Mouse (Mus musculus): ENCODE data around the gene Cd19. TPM values are rescaled to one million over a fixed set of nuclear protein-coding genes. Genes with fewer than 3 reads are reported as not detected.

The Cd19 gene
- polyA plus RNA-seq, 1 experiment from 2014 or later, result 0.07 TPM

DNA sequence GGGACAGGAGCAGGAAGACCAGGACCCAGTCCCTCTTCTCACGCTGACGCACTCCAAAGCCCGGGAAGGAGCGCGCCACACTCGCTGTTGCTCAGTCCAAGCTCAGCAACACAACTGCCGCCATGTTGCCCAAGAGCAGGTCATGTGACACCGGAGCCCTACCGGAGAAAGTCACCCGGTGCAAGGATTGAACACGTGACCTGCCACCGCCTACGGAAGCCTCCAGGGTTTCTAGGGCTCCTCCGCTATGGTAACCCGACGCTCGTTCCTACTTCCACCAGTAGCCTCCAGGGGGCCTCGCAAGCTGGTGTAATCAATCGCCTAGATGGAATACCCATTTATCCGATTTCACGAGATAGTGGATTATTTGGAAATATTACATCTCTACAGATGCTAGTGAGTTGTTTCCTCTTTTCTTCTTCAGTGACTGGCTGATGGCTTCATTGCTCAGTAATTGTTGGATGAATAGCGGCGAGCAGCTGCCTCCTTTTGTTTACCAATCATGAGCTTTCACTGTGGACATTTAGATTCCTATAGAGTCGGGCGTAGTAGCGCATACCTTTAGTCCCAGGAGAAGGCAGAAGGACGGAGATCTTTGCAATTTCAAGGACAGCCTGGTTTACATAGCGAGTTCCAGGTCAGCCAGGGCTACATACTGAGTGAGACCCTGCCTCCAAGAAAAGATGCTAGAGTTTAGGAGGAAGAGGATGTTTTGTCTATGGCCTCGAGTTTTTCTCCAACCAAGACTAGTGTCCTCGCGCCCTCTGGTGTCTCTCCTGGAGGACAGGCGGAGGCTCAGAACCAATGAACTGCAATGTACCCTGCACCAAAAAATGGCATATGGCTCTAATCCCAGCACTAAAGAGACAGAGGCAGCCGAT is 37.2 kb downstream of the Cd19 start, which contains the start of gene Spns1:
Gene Spns1, minus strand, starts transcription at position 173 of the 881 bp plus-strand sequence.
- peaks cover 13% of the 10 kb centered on the region for H3K36me3 ChIP-seq
- H3K9me3 ChIP-seq (replicated peaks), result no peaks in the 10 kb centered on the region
- peak within 1 kb of the TSS; percentile 96 for H3K9ac ChIP-seq
- WGBS, result under 1% methylated on average over 33 of the region's 33 CpGs
- peaks cover 28% of the 10 kb centered on the region for H3K4me1 ChIP-seq
- peak; percentile 96 for ATAC-seq (ENCODE audit: insufficient number of reproducible peaks, low FRiP score, low TSS enrichment, low read depth)
- peak within 1 kb of the TSS; percentile 98 for H3K4me2 ChIP-seq (replicated peaks)
- peak within 1 kb of the TSS; percentile 81 for H3K27ac ChIP-seq (replicated peaks)
- H3K4me3 ChIP-seq (replicated peaks), result peak within 1 kb of the TSS; percentile 86
- H3K27me3 ChIP-seq, result no peaks in the 10 kb centered on the region

DNA sequence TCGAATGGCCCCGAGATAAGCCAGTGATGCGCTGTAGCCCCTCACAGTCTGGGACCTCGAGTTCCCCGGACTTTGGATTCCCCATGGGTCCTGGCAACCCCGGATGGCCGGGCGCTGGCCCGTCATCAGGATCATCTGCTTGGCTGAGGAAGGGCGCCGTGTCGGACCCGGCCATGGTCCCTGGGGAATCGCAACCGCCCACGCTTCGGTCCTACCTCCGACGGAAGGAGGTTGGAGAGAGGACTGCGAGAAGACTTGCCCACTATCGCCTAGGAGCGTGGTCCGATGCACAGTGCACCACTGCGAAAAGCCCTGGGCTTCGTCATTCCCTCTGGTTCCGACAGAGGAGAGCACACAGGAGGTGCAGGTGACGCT is 37.8 kb downstream of the Cd19 start:
- WGBS, result under 1% methylated on average over 27 of the region's 27 CpGs
- 0 out of 2 replicates have a peak overlapping the region, but pooled peaks have one; percentile 22 for H3K27ac ChIP-seq (replicated peaks)
- peak; percentile 45 for ATAC-seq (ENCODE audit: insufficient number of reproducible peaks, low FRiP score, low TSS enrichment, low read depth)
- peak overlapping the region; percentile 98 for H3K4me2 ChIP-seq (replicated peaks)
- peak overlapping the region; percentile 96 for H3K9ac ChIP-seq
- H3K36me3 ChIP-seq, result peaks cover 20% of the 10 kb centered on the region
- H3K27me3 ChIP-seq, result no peaks in the 10 kb centered on the region
- H3K4me1 ChIP-seq, result peaks cover 28% of the 10 kb centered on the region
- H3K4me3 ChIP-seq (replicated peaks), result peak overlapping the region; percentile 86
- H3K9me3 ChIP-seq (replicated peaks), result no peaks in the 10 kb centered on the region

DNA sequence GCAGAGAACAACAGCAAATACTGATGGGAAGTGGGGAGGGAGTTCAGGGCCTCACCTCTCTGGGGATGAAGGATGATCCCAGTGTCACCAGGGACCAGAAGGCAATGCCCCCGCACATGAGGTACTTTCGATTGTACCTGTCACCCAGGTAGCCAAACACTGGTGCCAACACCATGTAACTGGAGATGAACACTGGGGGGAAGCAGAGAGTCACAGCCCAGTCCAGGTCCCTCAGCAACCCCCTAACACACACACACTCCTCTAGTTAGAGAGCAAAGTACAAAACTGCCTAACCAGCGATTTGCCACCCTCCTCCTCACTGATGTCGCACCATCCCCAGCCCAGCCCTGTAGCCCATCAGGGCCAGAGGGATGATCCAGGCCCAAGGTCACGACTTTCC is 39.7 kb downstream of the Cd19 start:
- H3K4me3 ChIP-seq (replicated peaks), result no peak overlapping the region
- no peak overlapping the region for H3K4me2 ChIP-seq (replicated peaks)
- 71% methylated on average over 5 of the region's 5 CpGs for WGBS
- no peak for ATAC-seq (ENCODE audit: insufficient number of reproducible peaks, low FRiP score, low TSS enrichment, low read depth)
- H3K27me3 ChIP-seq, result no peaks in the 10 kb centered on the region
- H3K4me1 ChIP-seq, result peaks cover 28% of the 10 kb centered on the region
- H3K27ac ChIP-seq (replicated peaks), result no peak overlapping the region
- peaks cover 39% of the 10 kb centered on the region for H3K36me3 ChIP-seq
- no peak overlapping the region for H3K9ac ChIP-seq
- no peaks in the 10 kb centered on the region for H3K9me3 ChIP-seq (replicated peaks)

DNA sequence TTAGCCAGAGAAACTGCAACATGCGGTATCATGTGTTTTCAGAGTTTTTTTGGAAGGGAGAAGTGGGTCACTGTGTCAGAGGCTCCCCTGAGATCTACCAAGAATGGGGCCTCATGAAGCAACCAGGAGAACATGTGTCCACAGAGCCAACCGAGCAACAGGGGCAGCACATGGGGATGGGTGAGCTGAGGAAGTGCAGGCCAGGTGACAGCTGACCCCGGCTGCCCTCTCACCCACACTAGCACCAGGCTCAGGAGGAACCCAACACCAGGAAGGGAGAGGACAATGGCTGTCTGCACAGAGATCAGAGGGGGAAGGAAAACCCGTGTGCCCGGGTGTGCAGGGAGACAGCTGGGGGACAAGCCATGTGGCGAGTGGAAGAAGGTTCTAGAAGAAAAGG is 40.2 kb downstream of the Cd19 start:
- ATAC-seq (ENCODE audit: insufficient number of reproducible peaks, low FRiP score, low TSS enrichment, low read depth), result no peak
- Histone ChIP-seq H3K9ac (no peak overlapping the region), H3K4me2 (replicated peaks) (no peak overlapping the region), H3K9me3 (replicated peaks) (no peaks in the 10 kb centered on the region), H3K27me3 (no peaks in the 10 kb centered on the region), H3K4me3 (replicated peaks) (no peak overlapping the region), H3K27ac (replicated peaks) (no peak overlapping the region), H3K36me3 (peaks cover 43% of the 10 kb centered on the region), H3K4me1 (peaks cover 28% of the 10 kb centered on the region)
- WGBS, result 78% methylated on average over 6 of the region's 6 CpGs

DNA sequence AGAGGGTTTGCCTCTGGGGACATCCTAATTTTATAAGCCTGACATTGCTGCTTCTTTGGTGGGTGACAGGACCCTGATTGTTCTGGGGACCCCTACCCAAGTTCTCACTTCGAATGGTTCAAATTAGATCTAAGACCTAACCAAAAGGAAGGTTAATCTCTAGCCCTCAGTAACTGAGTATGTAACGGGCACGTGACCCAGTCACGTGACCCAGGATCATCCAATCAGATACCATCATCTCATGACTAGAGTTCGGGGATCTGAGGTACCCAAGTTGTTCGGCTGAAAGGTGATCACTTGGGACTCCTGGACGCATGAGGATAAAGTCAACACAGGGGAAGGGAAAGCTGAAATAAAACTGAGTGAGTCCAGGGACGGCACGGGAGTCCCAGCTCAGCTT is 41.7 kb downstream of the Cd19 start:
- peaks cover 50% of the 10 kb centered on the region for H3K36me3 ChIP-seq

DNA sequence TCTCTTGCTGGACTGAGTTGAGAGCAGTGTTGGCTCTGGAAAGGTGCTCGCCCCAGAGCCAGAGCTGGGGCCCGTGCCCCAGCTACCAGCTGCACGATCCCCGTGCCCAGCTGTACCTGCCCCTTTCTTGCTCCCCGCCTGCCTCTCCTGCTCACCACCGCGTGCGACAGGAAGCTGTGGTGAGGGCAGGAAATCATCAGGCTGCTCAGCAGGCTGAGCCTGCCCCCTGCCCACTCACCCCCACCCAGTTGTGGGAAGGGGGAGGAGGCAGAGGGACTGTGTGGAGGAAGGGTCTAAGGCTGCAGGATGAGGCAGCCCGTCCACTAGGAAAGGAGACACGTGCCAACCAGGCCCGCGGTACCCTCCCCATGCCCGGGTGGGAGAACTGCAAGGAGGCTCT is 45.3 kb downstream of the Cd19 start, which contains the start of gene Lat:
Gene Lat, minus strand, starts transcription at position 178 of the 400 bp plus-strand sequence.
- no peak for ATAC-seq (ENCODE audit: insufficient number of reproducible peaks, low FRiP score, low TSS enrichment, low read depth)
- no peaks in the 10 kb centered on the region for H3K27me3 ChIP-seq
- H3K4me3 ChIP-seq (replicated peaks), result no peak within 1 kb of the TSS
- no peaks in the 10 kb centered on the region for H3K9me3 ChIP-seq (replicated peaks)
- no peak within 1 kb of the TSS for H3K27ac ChIP-seq (replicated peaks)
- WGBS, result 71% methylated on average over 13 of the region's 13 CpGs
- H3K36me3 ChIP-seq, result peaks cover 50% of the 10 kb centered on the region
- H3K9ac ChIP-seq, result no peak within 1 kb of the TSS
- no peaks in the 10 kb centered on the region for H3K4me1 ChIP-seq
- 0 out of 2 replicates have a peak within 1 kb of the TSS, but pooled peaks have one; percentile 4 for H3K4me2 ChIP-seq (replicated peaks)

More for the DNA sequence above, 41.7 kb downstream of the Cd19 start:
- no peak overlapping the region for H3K4me3 ChIP-seq (replicated peaks)
- no peak overlapping the region for H3K9ac ChIP-seq
- H3K4me1 ChIP-seq, result peaks cover 24% of the 10 kb centered on the region
- no peak for ATAC-seq (ENCODE audit: insufficient number of reproducible peaks, low FRiP score, low TSS enrichment, low read depth)
- no peak overlapping the region for H3K27ac ChIP-seq (replicated peaks)
- H3K27me3 ChIP-seq, result no peaks in the 10 kb centered on the region
- H3K4me2 ChIP-seq (replicated peaks), result no peak overlapping the region
- no peaks in the 10 kb centered on the region for H3K9me3 ChIP-seq (replicated peaks)
- WGBS, result 82% methylated on average over 9 of the region's 9 CpGs

DNA sequence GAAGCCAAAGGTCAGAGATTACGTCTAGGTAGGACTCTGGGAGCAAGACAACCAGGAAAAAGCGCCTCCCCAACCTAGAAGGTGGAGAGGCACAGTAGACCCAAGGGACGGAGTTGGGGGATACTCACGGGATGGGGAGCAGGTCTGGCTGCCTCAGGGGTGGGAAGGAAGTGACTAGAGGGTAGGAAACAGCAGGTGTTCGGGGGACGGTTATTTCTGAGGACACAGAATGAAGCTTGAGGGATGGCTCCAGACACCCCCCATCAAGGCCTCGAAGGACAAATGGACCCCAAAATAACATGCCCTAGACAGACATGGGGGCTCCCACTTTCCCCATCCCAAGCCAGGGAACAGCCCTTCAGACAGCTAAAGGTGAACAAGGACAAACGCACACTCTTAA is 46.3 kb downstream of the Cd19 start:
- Histone ChIP-seq H3K4me2 (replicated peaks) (no peak overlapping the region), H3K27me3 (no peaks in the 10 kb centered on the region), H3K36me3 (peaks cover 51% of the 10 kb centered on the region), H3K27ac (replicated peaks) (no peak overlapping the region), H3K4me3 (replicated peaks) (no peak overlapping the region), H3K4me1 (no peaks in the 10 kb centered on the region), H3K9ac (no peak overlapping the region), H3K9me3 (replicated peaks) (no peaks in the 10 kb centered on the region)
- ATAC-seq (ENCODE audit: insufficient number of reproducible peaks, low FRiP score, low TSS enrichment, low read depth), result no peak
- 84% methylated on average over 8 of the region's 8 CpGs for WGBS

DNA sequence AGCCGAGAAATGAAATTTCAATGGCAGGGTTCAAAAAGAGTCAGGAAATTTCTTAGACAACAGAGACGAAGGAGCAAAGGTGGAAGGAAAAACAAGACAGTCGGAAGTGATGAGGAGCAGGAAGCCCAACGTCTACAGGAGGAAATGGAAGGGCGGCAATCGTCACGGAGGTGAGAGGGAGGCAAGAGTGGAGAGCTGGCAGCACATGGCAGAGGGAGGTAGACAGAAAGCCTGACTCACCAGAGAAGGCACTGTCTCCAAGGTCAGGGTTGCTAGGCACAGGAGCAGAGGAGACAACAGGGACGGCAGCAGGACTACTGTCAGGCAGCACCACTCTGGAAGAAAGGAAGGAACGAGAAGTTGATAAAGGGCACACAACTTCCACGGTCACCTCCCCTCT is 47.1 kb downstream of the Cd19 start:
- H3K27me3 ChIP-seq, result no peaks in the 10 kb centered on the region
- H3K36me3 ChIP-seq, result peaks cover 44% of the 10 kb centered on the region
- WGBS, result 89% methylated on average over 10 of the region's 10 CpGs

DNA sequence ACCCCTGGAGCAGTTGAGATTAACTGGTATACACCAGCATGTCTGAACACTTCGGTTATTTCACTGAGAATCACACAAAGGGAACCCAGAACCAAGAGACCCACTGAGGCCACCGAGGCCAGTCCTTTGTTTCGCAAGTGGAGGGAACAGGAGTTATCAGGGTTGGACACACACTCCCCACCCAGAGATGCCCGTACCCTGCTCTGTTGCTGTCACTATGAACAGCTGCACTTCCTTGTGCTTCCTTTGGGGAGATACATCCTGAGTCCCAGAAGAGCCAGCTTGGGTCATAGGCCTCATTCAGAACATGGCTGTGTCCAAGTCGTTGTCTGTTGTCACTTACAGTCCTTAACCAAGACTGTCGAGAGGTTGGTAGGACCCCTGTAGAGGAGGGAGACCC is 51.7 kb downstream of the Cd19 start:
- no peaks in the 10 kb centered on the region for H3K27me3 ChIP-seq
- H3K4me3 ChIP-seq (replicated peaks), result no peak overlapping the region
- no peak overlapping the region for H3K4me2 ChIP-seq (replicated peaks)
- no peaks in the 10 kb centered on the region for H3K9me3 ChIP-seq (replicated peaks)
- no peak overlapping the region for H3K9ac ChIP-seq
- no peak for ATAC-seq (ENCODE audit: insufficient number of reproducible peaks, low FRiP score, low TSS enrichment, low read depth)
- no peak overlapping the region for H3K27ac ChIP-seq (replicated peaks)
- H3K4me1 ChIP-seq, result no peaks in the 10 kb centered on the region
- peaks cover 6% of the 10 kb centered on the region; the same call in 1 of the 2 replicates for H3K36me3 ChIP-seq
- WGBS, result 74% methylated on average over 6 of the region's 6 CpGs

More for the DNA sequence above, 47.1 kb downstream of the Cd19 start:
- Histone ChIP-seq H3K9ac (no peak overlapping the region), H3K9me3 (replicated peaks) (no peaks in the 10 kb centered on the region), H3K4me3 (replicated peaks) (no peak overlapping the region), H3K4me2 (replicated peaks) (no peak overlapping the region), H3K4me1 (no peaks in the 10 kb centered on the region), H3K27ac (replicated peaks) (no peak overlapping the region)
- no peak for ATAC-seq (ENCODE audit: insufficient number of reproducible peaks, low FRiP score, low TSS enrichment, low read depth)

DNA sequence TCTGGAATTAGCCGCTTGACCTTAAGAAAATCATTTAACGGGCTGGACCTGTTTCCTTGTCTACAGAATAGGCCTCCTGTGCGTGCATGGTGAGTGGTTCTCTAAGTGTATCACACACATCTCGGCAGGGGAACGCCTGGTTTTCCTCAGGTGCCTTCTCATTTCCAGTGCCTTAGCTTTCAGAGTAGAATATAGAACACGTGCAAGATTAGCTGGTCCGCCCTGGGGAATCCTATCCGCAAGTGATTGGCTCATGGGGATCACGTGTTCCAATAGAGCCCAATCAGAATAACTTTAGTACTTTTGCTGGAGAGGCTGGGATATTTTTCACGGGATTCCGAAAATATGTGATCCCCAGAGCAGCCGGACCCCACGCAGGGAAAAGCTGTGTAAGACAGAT is 55.6 kb downstream of the Cd19 start:
- Histone ChIP-seq H3K4me2 (replicated peaks) (no peak overlapping the region), H3K36me3 (peaks cover 3% of the 10 kb centered on the region; the same call in 1 of the 2 replicates), H3K9me3 (replicated peaks) (no peaks in the 10 kb centered on the region), H3K9ac (no peak overlapping the region), H3K4me3 (replicated peaks) (no peak overlapping the region), H3K4me1 (no peaks in the 10 kb centered on the region), H3K27ac (replicated peaks) (no peak overlapping the region), H3K27me3 (no peaks in the 10 kb centered on the region)
- ATAC-seq (ENCODE audit: insufficient number of reproducible peaks, low FRiP score, low TSS enrichment, low read depth), result no peak
- 65% methylated on average over 13 of the region's 13 CpGs for WGBS

Measured in embryonic facial prominence, embryonic 15.5 days (tissue).